Mouse (Mus musculus) neural tube, embryonic 11.5 days (tissue): Measurements from ENCODE around the gene Hps5. TPM values are rescaled to one million over a fixed set of nuclear protein-coding genes. Genes with fewer than 3 reads are reported as not detected.
"Not testable (repeated sequence)": the region's sequence is repeated elsewhere in the genome, so short reads cannot be mapped to it uniquely, and the experiment has no call there.

Experiments used
- ATAC-seq: fragments of 200-750 bp; cut with Nextera tagmentation; 2 replicates; pipeline ENCODE4 v1.8.0; 2017; ENCODE audit warnings: moderate number of reproducible peaks, mild to moderate bottlenecking, moderate TSS enrichment, moderate library complexity; ENCODE audit not compliant: insufficient read depth, low FRiP score, low TSS enrichment
- DNase-seq: peaks from one replicate; pipeline ENCODE4 v3.0.0-alpha.2; 2015; ENCODE audit warnings: low spot score
- H3K27ac ChIP-seq: fragments of 300-500 bp; sonication (generic); 2 replicates; pipeline ENCODE4 v1.5.1; 2014; ENCODE audit warnings: low read depth, mild to moderate bottlenecking, low read length
- H3K27me3 ChIP-seq: fragments of 300-500 bp; sonication (generic); 2 replicates; pipeline ENCODE4 v1.6.1; 2014; ENCODE audit warnings: mild to moderate bottlenecking, low read length, mixed read lengths; ENCODE audit not compliant: control insufficient read depth, insufficient read depth
- H3K36me3 ChIP-seq: fragments of 300-500 bp; sonication (generic); 2 replicates; pipeline ENCODE4 v1.6.1; 2014; ENCODE audit warnings: mild to moderate bottlenecking, low read length, moderate library complexity, mixed read lengths; ENCODE audit not compliant: control insufficient read depth, insufficient read depth
- H3K4me1 ChIP-seq: fragments of 300-500 bp; sonication (generic); 2 replicates; pipeline ENCODE4 v1.6.1; 2014; ENCODE audit warnings: low read length, mixed read lengths; ENCODE audit not compliant: control insufficient read depth, insufficient read depth
- H3K4me2 ChIP-seq: fragments of 300-500 bp; sonication (generic); 2 replicates; pipeline ENCODE4 v1.6.1; 2014; ENCODE audit warnings: low read depth, mild to moderate bottlenecking, moderate library complexity
- H3K4me3 ChIP-seq: fragments of 300-500 bp; sonication (generic); 2 replicates; pipeline ENCODE4 v1.5.1; 2014; ENCODE audit warnings: low read depth, low read length
- H3K9ac ChIP-seq: fragments of 300-500 bp; sonication (generic); 2 replicates; pipeline ENCODE4 v1.6.1; 2014; ENCODE audit warnings: mild to moderate bottlenecking, low read length
- H3K9me3 ChIP-seq: fragments of 300-500 bp; sonication (generic); 2 replicates; pipeline ENCODE4 v1.6.1; 2016; ENCODE audit warnings: low read length; ENCODE audit not compliant: control insufficient read depth
- WGBS: fragments of 180-500 bp; shearing (Covaris S2); extraction: QIAGEN DNeasy Blood & Tissue Kit; methylation state at CpG from one replicate; pipeline ENCODE4 v1.1.7; 2014; 5-methylcytosine and 5-hydroxymethylcytosine counted together
- polyA plus RNA-seq: library from polyadenylated mRNA; unstranded; fragments of >200 nt; fragmentation: Nextera tagmentation; extraction: Ambion mirVana; gene quantifications from 2 replicates; pipeline ENCODE4 v1.2.1, GENCODE M21; 2014

Gene Hps5
- polyA plus RNA-seq, 1 experiment from 2014 or later, result 18.0 TPM

DNA sequence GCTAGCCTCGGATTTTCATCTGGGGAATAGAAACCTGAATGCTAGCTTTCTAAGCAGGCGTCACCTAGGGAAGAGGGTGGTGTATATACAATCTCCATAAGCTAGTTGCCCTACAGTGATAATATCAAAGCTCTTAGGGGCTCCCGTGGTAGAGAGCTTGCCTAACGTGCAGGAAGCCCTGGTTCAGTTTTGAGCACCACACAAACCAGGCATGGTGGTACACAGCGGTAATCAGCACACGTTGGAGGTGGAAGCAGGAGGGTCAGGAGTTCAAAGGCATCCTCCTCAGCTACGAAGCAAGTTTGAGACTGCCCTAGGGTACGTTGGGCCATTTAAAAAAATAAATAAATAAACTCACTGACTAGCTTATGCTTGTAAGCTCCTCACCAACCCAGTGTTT, 35.8 kb upstream of the Hps5 start:
- DNase-seq, result no peak
- H3K27ac ChIP-seq, result no peak overlapping the region
- no peaks in the 10 kb centered on the region for H3K36me3 ChIP-seq
- no peak for ATAC-seq
- H3K4me2 ChIP-seq, result no peak overlapping the region
- no peaks in the 10 kb centered on the region for H3K27me3 ChIP-seq
- H3K9me3 ChIP-seq, result no peaks in the 10 kb centered on the region
- WGBS, result 78% methylated on average over 8 of the region's 8 CpGs
- no peak overlapping the region for H3K4me3 ChIP-seq
- no peaks in the 10 kb centered on the region for H3K4me1 ChIP-seq
- H3K9ac ChIP-seq, result no peak overlapping the region

DNA sequence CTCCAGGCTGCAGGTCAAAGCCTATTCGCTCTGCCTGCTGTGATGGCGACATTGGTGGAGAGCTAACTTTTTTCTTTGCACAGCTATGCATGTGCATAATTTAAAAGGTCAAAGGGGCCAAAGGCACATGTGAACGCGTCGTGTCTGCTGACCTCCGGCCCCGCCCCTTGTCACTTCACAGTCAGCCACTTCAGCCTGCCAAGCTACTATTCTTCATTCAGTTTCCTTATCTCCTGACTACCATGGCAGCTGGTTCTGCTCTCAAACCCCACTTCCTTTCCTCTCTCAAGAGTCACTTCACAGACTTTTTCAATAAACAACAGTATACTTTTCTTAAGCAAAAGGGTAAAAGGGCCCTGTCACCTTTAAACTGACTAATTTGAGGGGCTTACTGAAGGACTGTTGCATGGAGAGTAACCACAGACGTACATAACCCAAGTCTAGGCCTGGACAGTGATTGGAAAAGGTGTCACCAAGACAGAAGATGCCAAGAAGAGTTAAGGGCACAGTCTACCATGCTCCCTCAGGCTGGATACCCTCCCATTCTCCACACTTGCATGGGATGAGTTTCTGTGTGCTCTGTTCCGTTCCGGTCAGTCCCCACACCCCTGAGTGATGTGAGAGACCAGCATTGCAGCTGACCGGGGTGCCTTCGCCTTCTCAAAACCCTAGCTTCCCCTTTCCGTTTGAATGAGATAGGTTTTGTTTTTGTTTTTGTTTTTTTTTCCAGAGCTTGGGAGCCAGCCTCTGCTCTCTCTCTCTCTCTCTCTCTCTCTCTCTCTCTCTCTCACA, 35.1 kb upstream of the Hps5 start:
- no peaks in the 10 kb centered on the region for H3K27me3 ChIP-seq
- no peak overlapping the region for H3K27ac ChIP-seq
- no peak overlapping the region for H3K4me3 ChIP-seq
- 64% methylated on average over 13 of the region's 13 CpGs for WGBS
- H3K9ac ChIP-seq, result no peak overlapping the region
- DNase-seq (no peak), ATAC-seq (no peak)
- no peaks in the 10 kb centered on the region for H3K9me3 ChIP-seq
- no peaks in the 10 kb centered on the region for H3K36me3 ChIP-seq
- H3K4me1 ChIP-seq, result no peaks in the 10 kb centered on the region
- no peak overlapping the region for H3K4me2 ChIP-seq

DNA sequence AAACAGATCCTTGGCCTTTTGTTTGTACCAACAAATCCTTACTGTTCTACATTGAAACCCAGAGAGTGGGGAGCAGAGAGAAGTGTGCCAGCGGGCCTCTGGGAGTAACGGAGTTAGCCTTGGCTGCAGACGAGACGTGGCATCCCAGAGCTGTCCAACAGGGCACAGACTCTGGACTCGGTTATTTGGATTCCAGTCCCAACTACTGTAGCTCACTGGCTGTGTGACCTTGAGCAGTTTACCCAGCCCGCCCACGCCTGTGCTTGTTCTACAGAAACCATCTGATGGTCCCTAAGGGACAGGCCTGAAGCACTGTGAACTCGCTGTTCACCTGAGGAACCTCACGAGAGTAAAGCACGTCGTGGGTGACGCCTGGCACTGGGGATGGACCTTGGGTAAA, 34.0 kb upstream of the Hps5 start:
- Histone ChIP-seq H3K4me3 (no peak overlapping the region), H3K4me1 (no peaks in the 10 kb centered on the region), H3K27me3 (no peaks in the 10 kb centered on the region), H3K9me3 (no peaks in the 10 kb centered on the region), H3K36me3 (no peaks in the 10 kb centered on the region), H3K4me2 (no peak overlapping the region), H3K9ac (no peak overlapping the region), H3K27ac (no peak overlapping the region)
- DNase-seq, result no peak
- no peak for ATAC-seq
- 89% methylated on average over 12 of the region's 12 CpGs for WGBS

DNA sequence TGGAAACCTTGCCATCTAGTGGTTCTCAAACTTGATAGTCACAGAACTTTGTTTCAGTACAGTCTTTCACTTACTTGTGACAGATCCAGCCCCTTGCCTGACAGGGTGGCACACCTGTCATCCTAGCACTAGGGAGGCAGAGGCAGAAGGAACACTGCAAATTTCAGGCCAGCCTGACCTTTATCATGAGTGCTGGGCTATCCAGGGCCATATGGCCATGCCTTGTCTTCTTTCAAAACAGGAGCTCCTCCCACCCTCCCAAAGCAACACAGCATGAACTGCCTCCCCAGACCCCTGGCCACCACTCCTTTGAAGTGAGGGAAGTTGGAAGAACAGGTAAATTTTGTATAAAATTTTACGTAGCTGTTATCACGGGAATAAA, 31.9 kb upstream of the Hps5 start:
- H3K9me3 ChIP-seq, result no peaks in the 10 kb centered on the region
- no peaks in the 10 kb centered on the region for H3K27me3 ChIP-seq
- DNase-seq (no peak), ATAC-seq (no peak)
- H3K4me1 ChIP-seq, result no peaks in the 10 kb centered on the region
- 88% methylated on average over 2 of the region's 2 CpGs for WGBS
- no peak overlapping the region for H3K27ac ChIP-seq
- no peak overlapping the region for H3K4me3 ChIP-seq
- no peak overlapping the region for H3K9ac ChIP-seq
- H3K36me3 ChIP-seq, result no peaks in the 10 kb centered on the region
- H3K4me2 ChIP-seq, result no peak overlapping the region

DNA sequence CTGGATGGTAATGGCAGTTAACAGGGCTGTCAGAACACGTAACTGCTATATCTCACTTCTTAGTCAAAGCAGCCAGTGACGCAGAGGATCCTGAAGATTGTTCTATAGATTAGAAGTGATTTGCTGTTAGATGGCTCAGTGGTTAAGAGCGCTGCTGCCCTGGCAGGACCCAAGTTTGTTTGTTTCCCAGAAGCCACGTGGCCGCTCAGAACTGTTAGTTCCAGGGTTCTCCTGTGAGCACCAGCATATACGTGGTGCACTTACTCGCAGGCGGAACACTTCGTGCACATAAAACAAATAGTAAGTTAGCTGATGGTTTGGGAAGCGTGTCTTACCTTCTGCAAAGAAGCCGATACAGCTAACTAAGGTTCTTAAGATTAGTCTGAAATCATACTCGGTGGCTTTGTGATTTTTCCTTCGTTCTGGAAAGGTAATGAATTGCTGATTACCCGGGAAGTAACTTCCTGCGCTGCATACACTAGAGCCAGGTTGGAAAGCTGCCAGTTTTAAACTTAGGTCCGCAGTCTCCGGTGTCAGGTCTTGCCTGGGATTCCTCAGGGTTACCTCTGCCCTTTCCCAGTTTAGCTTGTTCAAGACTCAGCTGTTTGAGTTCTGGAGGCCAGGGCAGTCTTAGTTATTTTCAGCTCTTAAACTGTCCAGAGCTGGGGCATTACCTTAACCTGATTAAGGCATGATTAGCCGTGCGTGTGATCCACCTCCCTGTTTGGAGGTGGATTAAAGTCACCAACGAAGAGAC, 31.4 kb upstream of the Hps5 start:
- Histone ChIP-seq H3K27me3 (no peaks in the 10 kb centered on the region), H3K4me3 (no peak overlapping the region), H3K4me1 (no peaks in the 10 kb centered on the region), H3K9me3 (no peaks in the 10 kb centered on the region), H3K27ac (no peak overlapping the region), H3K9ac (no peak overlapping the region), H3K4me2 (no peak overlapping the region), H3K36me3 (no peaks in the 10 kb centered on the region; the same call in none of the 2 replicates)
- DNase-seq (no peak), ATAC-seq (no peak)
- WGBS, result 87% methylated on average over 20 of the region's 20 CpGs

DNA sequence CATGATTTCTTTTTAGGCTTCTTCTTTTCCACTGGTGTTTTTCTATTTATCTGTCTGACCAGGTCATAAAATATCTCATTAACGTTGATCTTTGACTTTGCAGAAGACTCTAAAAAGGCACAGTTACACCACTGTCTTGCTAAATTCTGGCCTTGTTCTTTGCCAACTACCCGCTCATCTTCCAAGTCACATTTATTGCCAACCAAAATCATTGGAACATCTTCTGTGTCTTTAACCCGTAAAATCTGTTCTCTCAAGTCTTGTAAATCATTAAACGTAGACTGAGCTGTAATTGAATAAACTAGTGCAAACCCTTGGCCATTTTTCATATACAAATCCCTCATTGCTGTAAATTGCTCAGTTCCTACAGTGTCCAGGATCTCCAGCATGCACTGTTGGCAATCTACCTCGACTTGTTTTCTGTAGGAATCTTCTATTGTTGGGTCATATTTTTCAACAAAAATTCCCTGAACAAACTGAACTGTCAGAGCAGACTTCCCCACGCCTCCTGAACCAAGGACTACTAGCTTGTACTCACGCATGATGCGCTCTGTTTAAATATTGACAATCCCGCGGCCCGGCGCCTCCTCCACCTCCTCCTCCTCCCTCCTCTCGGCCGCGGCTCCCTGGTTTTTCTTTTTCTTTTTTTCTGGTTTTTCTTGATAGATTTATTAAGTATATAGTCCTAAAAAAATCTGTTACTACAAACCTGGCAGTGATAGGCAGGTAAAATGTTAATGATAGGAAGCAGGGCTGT, 25.2 kb upstream of the Hps5 start:
- WGBS, result 94% methylated on average over 15 of the region's 15 CpGs
- H3K9me3 ChIP-seq, ATAC-seq, DNase-seq, H3K27ac ChIP-seq, H3K4me2 ChIP-seq, H3K36me3 ChIP-seq, H3K9ac ChIP-seq, H3K4me3 ChIP-seq, H3K27me3 ChIP-seq, H3K4me1 ChIP-seq: not testable (repeated sequence)

DNA sequence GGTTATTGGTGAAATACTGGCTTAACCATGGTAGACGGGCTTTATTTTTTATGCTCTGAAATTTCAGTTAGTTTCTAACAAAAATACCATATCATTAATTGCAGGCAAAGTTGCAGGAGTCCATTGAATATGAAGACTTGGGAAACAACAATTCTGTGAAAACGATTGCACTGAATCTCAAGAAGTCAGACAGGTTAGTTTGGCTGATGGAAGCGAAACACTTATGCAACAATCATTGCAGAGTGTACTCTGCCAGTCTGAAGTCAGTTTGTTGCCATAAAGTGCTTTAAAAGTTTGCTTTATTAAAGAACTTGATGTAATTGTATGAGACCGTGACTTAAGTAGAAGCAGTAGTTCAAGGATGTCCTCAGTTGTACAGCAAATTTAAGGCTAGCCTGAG, 18.1 kb upstream of the Hps5 start:
- WGBS, result 93% methylated on average over 4 of the region's 4 CpGs
- Histone ChIP-seq H3K9ac (no peak overlapping the region), H3K9me3 (no peaks in the 10 kb centered on the region), H3K4me1 (no peaks in the 10 kb centered on the region), H3K4me3 (no peak overlapping the region), H3K27ac (no peak overlapping the region), H3K4me2 (no peak overlapping the region), H3K27me3 (no peaks in the 10 kb centered on the region), H3K36me3 (peaks cover 17% of the 10 kb centered on the region)
- ATAC-seq (no peak), DNase-seq (no peak)

DNA sequence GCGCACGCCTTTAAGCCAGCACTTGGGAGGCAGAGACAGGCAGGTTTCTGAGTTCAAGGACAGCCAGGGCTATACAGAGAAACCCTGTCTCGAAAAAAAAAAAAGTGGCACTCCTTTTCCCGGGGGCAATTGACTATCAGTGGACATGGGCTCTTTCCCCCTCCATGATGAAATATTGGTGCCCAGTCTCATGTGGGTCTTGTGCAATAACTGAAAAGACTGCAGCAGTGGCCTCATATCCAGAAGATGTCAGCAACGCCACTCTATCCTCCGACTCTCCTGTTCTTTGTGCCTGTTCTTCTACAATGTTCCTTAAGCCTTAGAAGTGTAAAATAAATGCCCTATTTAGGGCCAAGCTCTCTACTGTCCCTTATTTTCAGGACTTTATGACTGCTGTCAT, 14.5 kb upstream of the Hps5 start:
- no peaks in the 10 kb centered on the region for H3K4me1 ChIP-seq
- ATAC-seq (no peak), DNase-seq (no peak)
- H3K9me3 ChIP-seq, result no peaks in the 10 kb centered on the region
- peaks cover 14% of the 10 kb centered on the region for H3K36me3 ChIP-seq
- 95% methylated on average over 6 of the region's 6 CpGs for WGBS
- no peak overlapping the region for H3K4me2 ChIP-seq
- no peak overlapping the region for H3K9ac ChIP-seq
- no peak overlapping the region for H3K4me3 ChIP-seq
- H3K27me3 ChIP-seq, result no peaks in the 10 kb centered on the region
- no peak overlapping the region for H3K27ac ChIP-seq
